Mouse (Mus musculus) G1E (cell line): ENCODE data around the gene Dda1.

Source experiments
- CTCF ChIP-seq: IDR thresholded peaks from 2 replicates; pipeline ENCODE4 v1.5.1; 2012; ENCODE audit warnings: low read depth, low read length, inconsistent platforms, mixed read lengths
- GATA1 ChIP-seq: IDR thresholded peaks from 2 replicates; pipeline ENCODE4 v1.6.1; 2012; ENCODE audit warnings: borderline replicate concordance, low read length, inconsistent platforms, mixed read lengths
- POLR2AphosphoS5 ChIP-seq: IDR thresholded peaks from 2 replicates; pipeline ENCODE4 v1.6.1; 2012; ENCODE audit warnings: low read depth, low read length, inconsistent platforms; ENCODE audit not compliant: insufficient replicate concordance
- TAL1 ChIP-seq: conservative IDR thresholded peaks from 2 replicates; pipeline ENCODE4 v1.6.1; 2012; ENCODE audit warnings: low read depth, low read length, inconsistent platforms, mixed read lengths

DNA sequence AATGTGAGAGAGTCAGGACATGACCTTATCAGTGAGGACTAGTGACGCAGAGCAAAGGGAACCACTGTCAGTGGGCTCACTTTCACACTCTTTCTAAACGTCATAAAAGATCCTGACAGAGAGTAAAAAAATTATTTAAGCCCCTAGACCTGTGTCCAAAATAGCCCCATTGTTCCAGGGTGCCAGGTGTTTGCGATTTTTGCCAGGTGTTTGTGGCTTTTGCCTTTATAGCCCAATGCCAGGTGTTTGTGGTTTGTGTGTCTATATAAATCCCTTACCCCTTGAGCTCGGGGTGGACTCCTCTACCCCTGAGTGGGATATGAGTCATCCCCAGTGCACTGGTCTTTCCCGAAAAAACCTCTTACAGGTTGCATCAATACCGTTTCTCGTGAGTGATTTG is 23.9 kb upstream of the Dda1 start:
- TF ChIP-seq TAL1 (no peak), CTCF (no peak), POLR2AphosphoS5 (no peak), GATA1 (no peak)
